Mouse (Mus musculus) heart, adult 2 months (tissue): Measurements from ENCODE around the gene Rwdd2b.

Experiments
- CTCF ChIP-seq: fragments of 200-600 bp; IDR thresholded peaks from 2 replicates; pipeline ENCODE4 v1.8.1; 2022; ENCODE audit warnings: antibody characterized with exemption, mild to moderate bottlenecking, moderate library complexity
- EP300 ChIP-seq: fragments of 200-500 bp; IDR thresholded peaks from 2 replicates; pipeline ENCODE4 v1.6.1; 2011; ENCODE audit warnings: low read depth, low read length, control low read depth; ENCODE audit not compliant: insufficient read depth
- POLR2A ChIP-seq: fragments of 200-500 bp; IDR thresholded peaks from 2 replicates; pipeline ENCODE4 v1.6.1; 2011; ENCODE audit warnings: mild to moderate bottlenecking, low read depth, low read length, control low read depth; ENCODE audit not compliant: insufficient read depth

DNA sequence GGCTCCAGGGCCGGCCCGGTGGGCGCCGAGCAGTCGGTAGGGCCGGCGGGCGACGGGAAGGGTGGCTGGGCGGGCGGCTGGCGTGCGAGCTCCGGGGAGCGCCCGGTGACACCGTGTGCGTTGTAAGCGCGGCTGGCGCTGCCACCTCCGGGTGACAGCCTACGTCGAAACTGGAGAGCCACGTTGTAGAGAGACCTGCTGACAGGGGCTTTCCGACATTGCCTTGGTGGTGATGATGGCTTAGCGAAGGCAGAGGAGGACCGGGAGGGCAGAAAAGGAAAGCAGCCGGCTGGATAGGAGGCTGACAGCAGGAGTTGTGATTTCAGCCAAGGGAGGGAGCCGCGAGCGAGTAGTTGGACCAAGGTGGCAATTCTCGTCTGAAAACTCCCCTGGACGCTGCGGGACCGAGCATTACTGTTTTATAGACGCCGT, 14.8 kb upstream of the Rwdd2b start:
- TF ChIP-seq POLR2A (no peak), CTCF (no peak), EP300 (no peak)
